Mouse (Mus musculus): Measurements from ENCODE around the gene Vpreb3.

Gene Vpreb3

DNA sequence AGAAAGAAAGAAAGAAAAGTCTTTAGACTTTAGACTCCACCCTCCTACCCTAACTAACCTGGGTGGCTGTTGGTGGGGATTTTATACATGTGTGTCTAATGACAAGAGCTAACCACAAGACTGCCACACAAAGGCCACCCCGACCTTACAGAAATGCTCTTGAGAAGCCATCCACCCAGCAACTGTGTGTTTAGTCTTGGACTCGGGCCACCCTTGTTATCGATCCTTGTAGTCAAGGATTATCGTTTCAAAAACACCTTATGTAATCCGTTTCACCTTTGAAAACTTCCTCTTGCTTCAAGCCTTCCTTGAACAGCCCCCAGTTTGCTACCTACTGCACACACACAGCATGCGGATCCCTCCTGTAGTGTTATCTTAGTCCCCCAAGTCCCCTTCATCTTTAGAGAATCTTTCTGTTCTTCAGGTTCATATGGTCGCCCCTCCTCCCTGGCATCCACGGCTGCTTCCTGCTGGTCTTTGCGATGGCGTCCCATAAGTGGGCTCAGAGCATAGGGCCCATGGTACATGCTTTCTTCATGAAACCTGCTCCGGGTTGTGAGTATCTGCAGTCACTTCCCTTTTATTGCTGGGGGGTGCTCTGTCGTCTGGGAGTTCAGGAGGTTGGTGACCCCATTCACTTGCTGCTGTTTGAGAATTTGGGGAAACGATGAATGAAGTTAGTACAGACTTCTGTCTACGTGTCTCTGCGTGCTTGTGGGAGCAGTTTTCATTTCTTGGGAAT lies at the start of gene Vpreb3:
TSS of gene Vpreb3 (plus strand) at position 322 of the 742 bp plus-strand sequence.
- no peak for DNase-seq (ENCODE audit: low spot score)

DNA sequence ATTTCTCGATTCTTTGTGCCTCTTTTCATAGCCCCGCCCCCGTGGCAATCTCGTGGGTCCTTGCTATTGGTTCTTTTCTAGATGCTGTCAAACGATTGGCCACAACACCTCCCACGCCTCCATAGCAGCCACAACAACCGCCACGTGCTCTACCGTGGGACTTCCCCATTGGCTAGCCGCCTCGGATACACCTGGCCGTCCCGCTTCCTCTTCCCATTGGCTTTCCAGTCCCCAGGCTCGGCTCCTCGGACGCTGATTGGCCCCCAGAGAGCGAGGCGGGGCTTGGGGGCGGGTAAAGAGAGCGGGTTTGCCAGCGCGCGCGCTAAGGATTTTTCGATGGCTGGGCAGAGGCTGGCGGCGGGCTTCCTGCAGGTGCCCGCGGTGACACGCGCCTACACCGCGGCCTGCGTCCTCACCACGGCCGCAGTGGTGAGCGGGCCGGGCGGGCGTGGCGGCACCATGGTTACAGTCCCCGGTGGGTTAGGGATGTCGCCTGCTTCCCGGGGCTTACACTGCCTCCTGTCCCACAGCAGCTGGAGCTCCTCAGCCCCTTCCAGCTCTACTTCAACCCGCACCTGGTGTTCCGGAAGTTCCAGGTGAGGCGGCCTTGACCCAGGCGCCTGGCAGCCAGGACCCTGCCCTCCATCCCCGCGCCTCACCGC lies 49.6 kb upstream of the Vpreb3 start, which contains the start of gene Derl3:
TSS of gene Derl3 (plus strand) at position 325 of the 662 bp plus-strand sequence.
- DNase-seq (ENCODE audit: low spot score) = no peak

DNA sequence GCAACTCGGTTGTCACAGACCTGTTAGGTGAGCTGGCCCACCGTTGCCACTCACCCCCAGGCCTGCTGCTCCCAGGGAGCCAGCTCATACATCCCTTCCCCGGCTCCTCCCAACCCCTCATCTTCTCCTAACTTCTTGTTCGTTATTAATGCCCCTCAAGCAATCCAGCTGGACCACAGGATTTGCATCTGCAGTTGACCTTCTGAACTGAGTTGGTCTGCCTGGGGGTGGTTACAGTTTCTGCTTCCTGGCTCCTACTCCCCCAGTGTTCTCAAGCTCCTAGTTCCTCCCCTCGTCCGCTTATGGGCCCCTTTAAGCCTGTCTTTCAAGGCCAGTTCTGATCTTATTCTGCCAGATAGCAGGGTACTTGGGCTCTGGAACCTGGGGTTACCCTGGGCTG lies 48.3 kb upstream of the Vpreb3 start:
- DNase-seq (ENCODE audit: low spot score) = no peak

DNA sequence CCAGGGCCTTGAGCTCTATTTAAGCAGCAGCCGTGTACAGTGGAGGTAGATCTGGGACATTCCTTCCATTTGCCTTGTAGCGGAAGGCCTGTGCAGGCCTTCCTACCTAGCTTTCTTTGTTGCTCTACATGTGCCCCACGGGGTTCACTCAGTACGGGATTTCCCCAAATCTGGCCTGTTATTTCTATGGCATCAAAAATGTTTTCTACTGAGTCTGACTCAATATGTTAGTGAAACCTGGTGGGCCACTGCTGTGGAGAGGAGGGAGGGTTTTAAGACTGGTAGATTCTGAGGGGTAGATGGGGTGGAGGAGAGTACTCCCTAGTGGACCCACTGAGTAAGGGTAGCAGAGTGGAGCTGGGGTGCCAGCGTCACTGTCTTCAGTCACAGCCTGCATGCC lies 47.1 kb upstream of the Vpreb3 start:
- DNase-seq (ENCODE audit: low spot score) = no peak

DNA sequence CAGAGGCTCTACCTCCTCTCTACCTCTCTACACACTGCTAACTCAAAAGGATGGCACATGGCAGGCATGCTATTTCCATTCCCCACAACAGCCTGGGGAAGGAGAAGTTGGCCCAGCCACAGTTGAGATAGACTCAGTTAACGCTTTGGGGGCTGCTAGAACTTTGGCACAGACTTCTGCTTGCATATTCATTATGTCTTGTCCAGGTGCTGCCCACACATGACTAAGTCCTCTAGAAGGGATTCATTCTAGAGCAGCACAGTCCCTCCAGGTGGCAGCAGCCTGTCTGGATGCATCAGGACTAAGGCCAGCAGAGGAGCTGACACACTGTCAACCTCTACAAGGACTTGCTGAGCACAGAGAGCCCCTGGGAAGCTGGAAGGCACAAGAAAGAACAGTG lies 46.6 kb upstream of the Vpreb3 start:
- DNase-seq (ENCODE audit: low spot score) = no peak

DNA sequence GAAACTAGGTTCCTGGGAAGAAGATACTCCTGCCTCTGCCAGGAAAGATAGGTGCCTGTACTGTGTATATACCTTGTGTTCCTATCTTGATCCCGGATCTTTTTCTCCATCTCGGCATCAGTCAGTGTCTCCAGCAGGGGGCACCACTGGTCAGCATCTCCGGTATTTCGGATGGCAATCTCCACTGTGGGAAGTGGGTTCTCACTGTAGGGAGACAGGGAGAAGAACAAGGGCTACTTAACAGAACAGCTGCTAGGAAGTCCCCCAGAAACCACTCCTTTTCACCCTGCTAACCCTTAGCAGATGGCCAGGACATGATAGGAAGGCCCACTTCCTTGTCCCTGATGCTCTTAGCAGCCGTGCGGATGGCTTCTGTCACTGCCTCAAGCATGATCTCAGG lies 45.5 kb upstream of the Vpreb3 start:
- peak; percentile 56 for DNase-seq (ENCODE audit: low spot score)

DNA sequence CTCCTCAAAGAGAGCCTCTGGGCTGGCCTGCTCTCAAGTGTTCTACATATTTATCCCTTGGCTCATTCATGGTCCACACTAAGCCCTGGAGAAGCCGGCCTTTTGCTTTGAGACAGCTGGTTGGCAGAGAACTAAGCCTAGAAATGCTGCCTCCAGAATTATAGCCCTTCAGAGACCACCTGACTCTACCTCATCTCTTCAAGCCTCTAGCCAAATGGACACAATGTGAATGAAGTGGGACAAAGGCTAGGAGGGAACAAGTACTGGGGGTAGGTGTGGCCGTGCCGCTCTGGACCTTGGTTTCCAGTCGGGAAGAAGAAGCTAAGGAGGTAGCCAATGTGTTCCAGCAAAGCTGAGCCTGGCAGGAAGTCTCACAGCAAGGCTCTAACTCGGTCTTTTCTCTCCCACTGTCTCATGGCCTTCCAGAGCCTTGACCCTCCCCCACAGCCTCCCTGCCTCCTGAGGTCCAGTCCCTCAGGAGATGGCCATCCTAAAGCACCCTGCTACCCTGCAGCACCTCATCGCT lies 44.8 kb upstream of the Vpreb3 start:
- DNase-seq (ENCODE audit: low spot score) = no peak

DNA sequence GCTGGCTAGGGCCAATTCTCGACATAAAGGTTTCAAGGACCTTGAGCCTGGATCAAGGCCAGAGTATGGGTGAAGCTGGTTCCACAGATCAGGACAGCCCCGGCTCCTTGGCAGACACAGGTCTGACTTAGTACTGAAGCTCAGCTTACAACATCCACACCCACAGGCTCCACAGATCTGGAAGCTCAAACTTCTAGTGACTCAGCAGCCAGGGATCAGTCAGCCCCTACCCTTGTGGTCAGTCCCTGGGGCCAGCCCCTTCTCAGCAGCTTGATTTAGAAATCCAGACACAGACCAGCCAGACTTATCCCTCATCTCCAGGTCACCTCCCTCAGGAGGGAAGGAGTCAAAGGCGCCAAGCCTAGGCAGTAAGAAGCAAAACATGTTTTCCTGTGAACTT lies 44.0 kb upstream of the Vpreb3 start:
- DNase-seq (ENCODE audit: low spot score) = peak; percentile 84

DNA sequence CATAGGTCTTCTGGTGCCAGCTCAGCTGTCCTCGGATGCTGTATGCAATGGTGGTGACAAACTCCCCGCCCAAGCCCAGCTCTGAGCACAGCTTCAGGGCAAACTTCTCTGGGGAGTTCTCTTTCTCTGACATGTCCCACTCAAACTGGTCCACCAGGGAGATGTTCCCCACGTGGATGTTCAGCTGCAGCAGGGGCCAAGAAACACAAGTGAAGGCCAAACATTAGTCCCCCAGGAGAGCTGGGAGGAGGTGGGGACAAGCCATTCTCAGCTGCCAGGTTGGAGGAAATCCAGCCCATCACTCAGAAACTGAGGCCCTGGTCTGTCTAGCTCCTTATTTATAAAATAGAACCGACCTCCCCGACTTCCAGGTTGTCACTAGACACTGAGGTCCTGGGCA lies 38.5 kb upstream of the Vpreb3 start:
- DNase-seq (ENCODE audit: low spot score) = no peak

DNA sequence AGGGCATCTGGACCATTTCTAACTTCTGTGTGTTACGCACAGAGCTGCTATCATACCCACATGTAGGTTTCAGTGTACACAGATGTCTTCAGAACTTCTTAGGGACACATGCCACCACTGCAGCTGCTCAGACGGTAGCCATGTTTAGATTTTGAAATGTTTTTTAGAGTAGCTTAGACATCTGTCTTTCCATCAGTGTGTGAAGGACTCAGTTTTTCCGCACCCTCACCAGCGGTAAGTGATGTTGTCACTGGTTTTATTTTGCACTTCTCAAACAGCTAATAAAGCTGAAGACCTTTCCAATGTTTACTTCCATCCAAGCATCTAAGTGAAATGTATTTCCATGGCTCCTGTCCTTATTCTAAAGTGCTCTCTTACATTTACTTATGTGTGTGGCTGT lies 36.0 kb upstream of the Vpreb3 start:
- no peak for DNase-seq (ENCODE audit: low spot score)

DNA sequence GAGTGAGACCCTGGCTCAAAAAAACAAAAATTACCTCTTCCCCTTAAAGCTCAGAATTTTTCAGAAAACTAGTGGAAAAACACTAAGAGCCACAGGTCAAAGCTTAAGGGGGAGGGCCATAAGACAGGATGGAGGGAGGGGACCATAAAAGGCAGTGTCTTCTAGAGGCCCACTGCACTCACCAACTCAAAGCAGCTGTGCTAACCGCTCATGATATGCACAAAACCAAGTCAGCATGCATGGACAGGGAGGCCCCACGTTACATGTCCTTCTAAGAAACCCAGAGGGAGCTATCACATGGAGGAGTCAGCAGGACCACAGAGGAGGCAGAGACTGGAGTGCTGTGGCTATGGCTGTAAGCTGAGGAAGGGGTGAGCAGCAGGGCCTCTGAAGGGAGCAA lies 32.2 kb upstream of the Vpreb3 start:
- no peak for DNase-seq (ENCODE audit: low spot score)

DNA sequence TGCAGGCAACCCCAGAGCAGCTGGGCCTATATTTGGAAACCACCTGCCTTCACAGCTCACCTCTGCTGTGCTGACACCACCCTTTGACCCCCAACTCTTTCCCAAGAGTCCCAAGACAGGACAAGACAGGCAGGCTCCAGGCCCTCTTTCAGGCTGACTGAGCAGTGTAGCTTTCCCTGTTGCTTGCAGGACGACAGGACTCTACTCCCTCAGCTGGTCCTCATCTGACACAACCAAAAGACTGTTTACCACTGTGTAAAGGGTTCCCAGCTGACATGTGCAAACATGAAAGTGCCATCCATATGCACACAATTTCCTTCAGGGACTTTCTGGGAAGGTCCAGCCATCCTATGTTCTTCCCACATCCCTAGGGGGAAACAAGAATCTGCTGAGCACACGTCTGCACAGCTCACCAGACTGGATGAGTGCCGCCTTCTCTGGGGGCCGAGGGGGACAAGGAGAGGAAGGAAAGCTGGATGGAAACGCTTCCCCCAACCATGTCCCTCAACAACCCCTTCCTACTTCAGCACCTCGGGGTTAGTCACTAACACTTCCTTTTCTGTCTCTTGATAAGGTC lies 29.8 kb upstream of the Vpreb3 start:
- DNase-seq (ENCODE audit: low spot score) = no peak

DNA sequence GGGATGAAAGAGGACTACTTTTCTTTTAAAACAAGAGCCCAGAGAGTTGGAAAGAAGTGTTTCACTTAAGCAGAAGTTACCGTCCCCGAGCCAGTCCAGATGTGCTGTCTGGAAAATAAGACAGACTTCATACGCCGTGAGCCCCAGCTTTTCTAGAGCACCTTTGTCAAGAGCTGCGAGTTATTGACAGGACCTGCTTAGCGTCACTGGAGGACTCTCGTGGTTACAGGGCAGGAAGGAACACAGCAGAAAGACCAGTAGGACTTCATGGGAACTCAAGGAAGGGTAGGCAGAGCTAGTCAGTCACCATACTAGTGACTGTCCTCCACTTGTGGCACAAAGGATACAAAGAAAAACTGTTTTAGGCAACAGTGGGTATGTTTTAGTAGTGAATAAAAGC lies 27.3 kb upstream of the Vpreb3 start:
- DNase-seq (ENCODE audit: low spot score) = no peak

DNA sequence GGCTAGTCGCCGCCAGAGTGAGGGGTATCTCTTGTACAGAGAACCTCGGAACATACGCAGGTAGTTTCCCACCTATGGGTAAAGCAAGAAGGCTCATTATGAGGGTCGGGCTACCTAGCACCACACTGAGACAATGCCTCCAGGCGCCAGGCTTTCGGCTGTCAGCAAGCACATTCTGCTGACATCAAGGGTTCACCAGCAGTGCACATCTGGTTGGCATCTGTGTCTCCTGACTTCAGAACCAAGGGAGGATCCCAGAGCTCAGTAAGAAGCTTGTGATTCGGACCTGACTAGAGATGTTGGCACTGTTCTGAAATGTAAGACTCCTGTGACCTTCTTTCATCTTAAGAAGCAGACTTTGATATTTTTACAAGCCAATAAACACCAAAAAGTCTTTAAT lies 26.0 kb upstream of the Vpreb3 start:
- DNase-seq (ENCODE audit: low spot score) = no peak

DNA sequence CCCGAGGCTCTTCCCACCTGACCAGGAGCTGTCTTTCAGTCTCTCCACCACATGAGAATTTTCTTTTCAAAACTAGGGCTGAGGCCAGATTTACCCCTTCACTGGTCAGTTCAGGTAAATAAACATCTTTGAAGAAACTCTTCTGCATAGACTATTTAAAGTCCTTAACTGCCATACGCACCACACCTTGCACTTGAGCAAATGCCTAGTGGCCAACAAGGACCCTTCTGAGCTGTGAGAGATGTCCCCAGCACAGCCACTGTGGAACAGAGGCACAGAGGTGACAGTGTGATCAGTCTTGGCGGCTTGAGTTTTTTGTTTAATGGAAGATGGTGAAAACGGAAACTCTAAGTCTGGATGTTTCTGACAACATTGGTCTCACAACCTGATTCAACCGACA lies 23.8 kb upstream of the Vpreb3 start:
- no peak for DNase-seq (ENCODE audit: low spot score)

DNA sequence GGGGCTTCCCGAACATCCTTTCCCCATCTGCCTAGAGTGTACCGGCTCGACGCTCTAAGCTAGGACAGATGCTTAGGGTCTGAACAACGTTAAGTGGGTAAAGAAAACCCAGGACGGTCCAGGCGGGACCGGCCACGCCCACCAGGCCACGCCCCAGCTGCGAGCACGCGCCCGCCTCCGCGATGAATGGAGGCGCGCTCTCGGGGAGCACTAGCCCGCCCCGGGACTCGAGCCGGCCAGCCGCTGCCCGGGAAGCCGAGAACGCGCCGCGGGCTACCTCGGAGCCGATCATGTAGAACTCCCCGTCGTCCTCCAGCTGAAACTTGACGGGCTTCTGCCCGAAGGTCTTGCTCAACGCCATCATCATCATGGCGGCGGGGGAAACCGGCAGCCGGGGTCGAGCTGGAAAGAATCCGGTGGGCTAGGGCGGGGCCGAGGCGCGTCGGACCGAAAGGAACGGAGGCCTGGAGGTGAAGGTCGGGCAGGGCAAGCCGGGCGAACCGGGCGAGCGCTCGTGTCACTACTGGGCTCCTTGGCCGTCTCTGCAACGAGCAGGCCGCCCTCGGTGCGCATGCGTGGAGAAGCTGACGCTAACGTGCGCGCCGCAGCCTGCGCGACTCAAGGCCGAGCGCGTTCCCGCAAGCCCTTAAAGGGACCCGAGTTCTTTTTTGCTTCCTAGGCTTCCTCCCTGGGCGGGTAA lies 21.7 kb upstream of the Vpreb3 start, which contains the start of gene Smarcb1:
TSS of gene Smarcb1 (minus strand) at position 592 of the 700 bp plus-strand sequence.
- peak; percentile 96 for DNase-seq (ENCODE audit: low spot score)

DNA sequence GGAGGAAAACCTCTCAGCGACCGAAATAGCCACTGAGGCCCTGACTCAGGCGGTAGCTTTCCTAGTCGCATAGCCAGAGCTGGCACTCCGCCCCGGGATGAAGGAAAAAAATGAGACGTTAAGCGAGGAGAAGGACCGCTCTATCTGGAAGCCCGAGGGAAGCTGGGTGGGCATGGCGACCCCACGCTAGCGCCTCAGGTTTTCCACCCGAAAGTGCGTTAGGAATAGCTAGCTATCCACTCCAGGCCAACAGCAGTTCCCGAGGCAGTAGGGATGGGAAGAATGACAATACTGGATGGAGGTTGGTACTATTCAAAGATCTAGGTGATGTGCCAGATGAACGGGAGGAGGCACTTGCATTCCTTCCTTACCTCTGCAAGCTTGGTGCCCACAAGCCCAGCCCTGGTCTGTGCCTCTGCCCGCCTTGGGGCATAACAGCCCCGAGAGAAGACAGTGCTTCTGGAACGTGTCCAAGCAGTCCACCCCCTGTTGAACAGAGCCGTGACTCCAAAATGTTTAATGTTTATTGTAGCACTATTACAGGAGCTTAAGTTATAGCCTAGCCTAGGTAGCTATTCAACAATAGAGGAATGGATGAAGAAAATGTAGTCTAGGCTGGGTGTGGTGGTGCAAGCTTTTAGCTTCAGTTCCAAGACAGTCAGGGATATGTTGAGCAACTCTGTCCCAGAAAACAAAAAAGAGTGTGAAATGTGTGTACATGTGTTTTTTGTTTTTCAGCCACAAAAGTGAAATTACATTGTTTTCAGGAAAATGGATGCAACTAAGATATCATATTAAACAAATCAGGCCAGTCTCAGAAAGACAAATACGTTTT lies 20.9 kb upstream of the Vpreb3 start:
- DNase-seq (ENCODE audit: low spot score) = peak; percentile 24

DNA sequence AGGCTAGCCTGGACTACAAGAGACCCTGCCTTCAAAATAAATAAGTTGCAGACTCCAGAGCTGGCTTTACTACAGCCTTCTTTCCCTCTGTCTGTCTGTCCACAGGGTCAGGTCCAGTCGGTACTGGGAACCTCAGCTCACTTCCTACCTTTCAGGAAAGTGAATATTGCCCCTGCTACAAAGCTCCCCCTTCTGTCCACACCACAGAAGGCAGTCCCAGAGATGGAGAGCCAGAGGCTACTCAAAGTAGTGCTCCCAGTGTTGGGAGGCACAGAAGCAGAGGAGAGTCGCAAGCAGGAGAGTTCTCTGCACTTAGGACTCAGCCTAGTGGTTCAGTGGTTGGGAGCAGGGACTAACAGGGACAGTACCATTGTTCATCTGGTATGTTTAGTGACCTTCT lies 18.5 kb upstream of the Vpreb3 start:
- no peak for DNase-seq (ENCODE audit: low spot score)

DNA sequence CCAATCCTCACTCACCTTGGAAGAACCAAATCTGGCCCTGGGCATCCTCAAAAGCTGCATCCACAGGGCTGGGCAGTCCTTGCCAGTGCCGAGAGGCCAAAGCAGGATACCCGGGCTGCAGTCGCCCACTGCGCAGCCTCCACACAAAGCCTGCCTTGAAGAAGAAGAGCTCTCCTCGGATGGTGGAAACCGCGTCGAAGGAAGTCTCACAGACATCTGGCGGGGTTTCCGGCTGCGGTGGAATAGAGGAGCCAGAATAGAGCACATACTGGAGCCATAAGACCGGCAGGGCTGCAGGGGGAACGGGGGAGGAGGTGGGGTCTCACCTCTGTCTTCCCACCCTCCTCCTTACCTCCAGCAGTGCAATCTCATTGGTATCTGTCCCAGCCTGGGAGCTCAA lies 16.5 kb upstream of the Vpreb3 start:
- no peak for DNase-seq (ENCODE audit: low spot score)

DNA sequence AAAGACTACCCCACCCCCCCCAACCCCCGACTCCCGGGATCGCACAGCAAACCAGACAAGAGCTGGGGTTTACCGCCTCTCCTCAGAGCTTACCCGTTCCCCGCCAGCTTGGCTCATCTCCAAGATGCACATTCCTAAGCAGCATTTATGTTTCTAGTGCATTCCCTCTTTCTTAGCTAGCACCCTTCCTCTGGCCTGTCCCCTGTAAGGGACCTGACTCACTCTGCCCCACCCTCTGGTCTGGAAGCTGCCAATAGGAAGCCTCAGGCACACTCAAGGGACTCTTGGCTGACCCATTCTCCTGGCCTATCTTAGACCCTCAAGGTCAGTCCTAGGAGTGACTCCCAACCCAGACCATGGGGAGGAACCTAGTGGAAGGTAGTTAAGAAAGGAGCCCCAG lies 12.6 kb upstream of the Vpreb3 start:
- DNase-seq (ENCODE audit: low spot score) = peak; percentile 37

DNA sequence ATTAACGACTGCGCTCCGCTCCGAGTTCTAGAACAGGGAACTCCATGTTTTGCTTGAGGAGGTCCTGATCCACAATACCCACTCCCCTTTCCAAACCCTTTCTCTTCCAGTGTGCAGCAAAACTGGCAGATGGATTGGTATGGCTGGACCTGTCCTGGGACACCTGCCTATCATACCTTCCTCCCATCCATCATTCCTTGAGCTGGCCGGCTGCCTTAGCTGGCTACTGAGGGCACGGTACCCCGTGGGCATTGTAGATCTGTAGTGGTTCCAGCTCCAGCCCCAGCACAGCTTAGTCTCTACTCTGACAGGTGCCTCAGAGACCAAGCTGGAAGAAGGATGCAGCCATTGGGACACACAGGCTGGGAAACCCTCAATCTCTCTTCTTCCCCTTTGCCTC lies 11.5 kb upstream of the Vpreb3 start:
- DNase-seq (ENCODE audit: low spot score) = no peak
